In the genomic region with DNA sequence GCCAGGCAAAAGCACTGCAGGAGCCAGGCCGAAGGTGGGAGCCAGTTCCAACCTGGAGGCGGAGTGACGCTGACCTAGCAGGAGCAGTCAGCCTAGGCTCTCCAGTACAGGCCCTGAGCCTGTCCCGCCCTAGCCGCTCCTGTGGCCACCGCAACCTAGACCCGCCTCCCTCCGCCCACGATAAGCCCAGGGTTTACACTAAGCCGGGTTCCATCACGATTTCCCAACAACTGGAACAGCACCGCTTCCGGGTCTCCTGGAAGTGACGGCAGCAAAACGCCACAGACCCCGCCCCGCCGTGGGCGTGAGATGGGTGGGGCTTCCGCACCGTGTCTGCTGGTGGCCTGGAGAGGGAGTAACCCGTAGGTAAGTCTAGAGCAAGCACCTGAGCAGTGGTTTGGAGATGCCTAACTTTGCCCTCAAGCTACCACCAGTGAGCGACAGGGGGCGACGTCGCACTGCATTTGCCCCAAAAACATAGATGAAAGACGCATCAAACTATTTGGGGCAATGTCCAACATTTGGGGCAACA, we compare ENCODE assay signal across 1 mouse cellular context.
TF ChIP-seq lines count a peak whose summit lies in the region.

No protein-coding gene starts in this region.

TF ChIP-seq in CH12.LX, 34 proteins besides CTCF, POLR2A, EP300 and RAD21:
- TF ChIP-seq USF2 (conservative IDR thresholded peaks at IDR 0.05; ENCODE audit: low read depth, low read length) (no peak), ZC3H11A (IDR thresholded peaks at IDR 0.05; ENCODE audit: low read depth, low read length) (peak; percentile 47), CHD2 (IDR thresholded peaks at IDR 0.05; ENCODE audit: low read length) (no peak), JUN (IDR thresholded peaks at IDR 0.05; ENCODE audit: insufficient read depth, low read depth, low read length) (no peak), ZNF384 (IDR thresholded peaks at IDR 0.05; ENCODE audit: low read depth, low read length) (no peak), ZMIZ1 (IDR thresholded peaks at IDR 0.05; ENCODE audit: low read depth, low read length) (peak; percentile 32; the same call in 1 of the 2 replicates), TCF12 (IDR thresholded peaks at IDR 0.05; ENCODE audit: low read depth, low read length) (peak; percentile 85), GABPA (IDR thresholded peaks at IDR 0.05; ENCODE audit: insufficient replicate concordance, low read depth, low read length) (no peak), RCOR1 (conservative IDR thresholded peaks at IDR 0.05; ENCODE audit: low read depth, low read length) (0 out of 2 replicates have a peak, but pooled peaks have one; percentile 49), MEF2A (IDR thresholded peaks at IDR 0.05; ENCODE audit: borderline replicate concordance, low read depth, low read length) (peak; percentile 79; the same call in 1 of the 2 replicates), MYC (IDR thresholded peaks at IDR 0.05; ENCODE audit: low read depth, low read length) (peak; percentile 60; the same call in 1 of the 2 replicates), BHLHE40 (IDR thresholded peaks at IDR 0.05; ENCODE audit: low read depth, low read length) (peak; percentile 41; the same call in 1 of the 2 replicates), MXI1 (IDR thresholded peaks at IDR 0.05; ENCODE audit: low read depth, low read length) (peak; percentile 78), UBTF (IDR thresholded peaks at IDR 0.05; ENCODE audit: low read depth, low read length) (no peak), ELF1 (IDR thresholded peaks at IDR 0.05; ENCODE audit: low read depth, low read length) (peak; percentile 98), E2F4 (IDR thresholded peaks at IDR 0.05; ENCODE audit: insufficient replicate concordance, low read depth, low read length) (0 out of 2 replicates have a peak, but pooled peaks have one; percentile 53), POLR2AphosphoS2 (IDR thresholded peaks at IDR 0.05; ENCODE audit: low read depth, low read length) (0 out of 2 replicates have a peak, but pooled peaks have one; percentile 38), NELFE (IDR thresholded peaks at IDR 0.05; ENCODE audit: low read depth, low read length) (peak; percentile 63), SMC3 (IDR thresholded peaks at IDR 0.05; ENCODE audit: low read depth, low read length) (peak; percentile 83), ZKSCAN1 (IDR thresholded peaks at IDR 0.05; ENCODE audit: borderline replicate concordance, low read depth, low read length) (no peak), TBP (conservative IDR thresholded peaks at IDR 0.05; ENCODE audit: low read depth, low read length) (no peak), PAX5 (IDR thresholded peaks at IDR 0.05; ENCODE audit: low read length) (no peak), JUND (conservative IDR thresholded peaks at IDR 0.05; ENCODE audit: low read depth, low read length) (peak; percentile 35; the same call in 1 of the 2 replicates), IRF4 (IDR thresholded peaks at IDR 0.05; ENCODE audit: low read depth, low read length) (peak; percentile 67), KAT2A (IDR thresholded peaks at IDR 0.05; ENCODE audit: insufficient replicate concordance, low read length) (no peak), USF1 (IDR thresholded peaks at IDR 0.05; ENCODE audit: low read depth, low read length) (no peak), ETS1 (conservative IDR thresholded peaks at IDR 0.05; ENCODE audit: low read depth, low read length) (peak; percentile 17; the same call in 1 of the 2 replicates), HCFC1 (IDR thresholded peaks at IDR 0.05; ENCODE audit: low read depth, low read length) (peak; percentile 82), MAX (IDR thresholded peaks at IDR 0.05; ENCODE audit: low read length) (peak; percentile 68), MAFK (IDR thresholded peaks at IDR 0.05; ENCODE audit: insufficient replicate concordance, low read length) (no peak), MAZ (IDR thresholded peaks at IDR 0.05; ENCODE audit: low read depth, low read length) (peak; percentile 67), NRF1 (IDR thresholded peaks at IDR 0.05; ENCODE audit: low read depth, low read length) (peak; percentile 38), SIN3A (IDR thresholded peaks at IDR 0.05; ENCODE audit: low read length) (peak; percentile 96), CHD1 (IDR thresholded peaks at IDR 0.05; ENCODE audit: low read depth, low read length) (no peak)
